Mouse (Mus musculus): ENCODE measurements around the gene Fcho2. TPM values are rescaled to one million over a fixed set of nuclear protein-coding genes. Genes with fewer than 3 reads are reported as not detected.
"Not testable (repeated sequence)": the region's sequence is repeated elsewhere in the genome, so short reads cannot be mapped to it uniquely, and the experiment has no call there.

Gene Fcho2
- 23.5 and 27.3 TPM in 2 replicates for polyA plus RNA-seq (2016; fragmentation: Nextera tagmentation; extraction: Ambion mirVana)

GRCm38 (mm10) chr13:98815147-98815785 lies at the start of gene Fcho2:
Fcho2 (minus strand) TSS chr13:98815449.
- under 1% methylated on average over 61 of the region's 61 CpGs for WGBS
- no peaks in the 10 kb centered on the region for H3K36me3 ChIP-seq
- peak; percentile 99 for DNase-seq (ENCODE audit: low spot score)

GRCm38 (mm10) chr13:98855291-98855690 lies 40.0 kb upstream of the Fcho2 start:
- H3K27me3 ChIP-seq (ENCODE audit: insufficient read depth, poor library complexity, severe bottlenecking) = no peaks in the 10 kb centered on the region
- no peaks in the 10 kb centered on the region for H3K9me3 ChIP-seq
- H3K4me3 ChIP-seq = no peak overlapping the region
- peaks cover 99% of the 10 kb centered on the region for H3K36me3 ChIP-seq
- H3K4me1 ChIP-seq (replicated peaks) = no peaks in the 10 kb centered on the region
- WGBS = 95% methylated on average over 8 of the region's 8 CpGs
- no peak for DNase-seq (ENCODE audit: low spot score)
- no peak overlapping the region for H3K27ac ChIP-seq

More at GRCm38 (mm10) chr13:98815147-98815785, at the start of gene Fcho2:
- Histone ChIP-seq H3K4me1 (replicated peaks) (peaks cover 31% of the 10 kb centered on the region), H3K27me3 (ENCODE audit: insufficient read depth, poor library complexity, severe bottlenecking) (no peaks in the 10 kb centered on the region), H3K9me3 (no peaks in the 10 kb centered on the region), H3K4me3 (peak within 1 kb of the TSS; percentile 91), H3K27ac (peak within 1 kb of the TSS; percentile 99)

- H3K9me3 ChIP-seq = no peaks in the 10 kb centered on the region
- DNase-seq (ENCODE audit: low spot score) = no peak
- peaks cover 98% of the 10 kb centered on the region for H3K36me3 ChIP-seq
- H3K27ac ChIP-seq = no peak overlapping the region
- no peaks in the 10 kb centered on the region for H3K4me1 ChIP-seq (replicated peaks)
- WGBS = 97% methylated on average over 1 of the region's 1 CpGs
- no peak overlapping the region for H3K4me3 ChIP-seq
- H3K27me3 ChIP-seq (ENCODE audit: insufficient read depth, poor library complexity, severe bottlenecking) = no peaks in the 10 kb centered on the region
These were observed 30.5 kb upstream of the Fcho2 start for GRCm38 (mm10) chr13:98845794-98846193.

DNA sequence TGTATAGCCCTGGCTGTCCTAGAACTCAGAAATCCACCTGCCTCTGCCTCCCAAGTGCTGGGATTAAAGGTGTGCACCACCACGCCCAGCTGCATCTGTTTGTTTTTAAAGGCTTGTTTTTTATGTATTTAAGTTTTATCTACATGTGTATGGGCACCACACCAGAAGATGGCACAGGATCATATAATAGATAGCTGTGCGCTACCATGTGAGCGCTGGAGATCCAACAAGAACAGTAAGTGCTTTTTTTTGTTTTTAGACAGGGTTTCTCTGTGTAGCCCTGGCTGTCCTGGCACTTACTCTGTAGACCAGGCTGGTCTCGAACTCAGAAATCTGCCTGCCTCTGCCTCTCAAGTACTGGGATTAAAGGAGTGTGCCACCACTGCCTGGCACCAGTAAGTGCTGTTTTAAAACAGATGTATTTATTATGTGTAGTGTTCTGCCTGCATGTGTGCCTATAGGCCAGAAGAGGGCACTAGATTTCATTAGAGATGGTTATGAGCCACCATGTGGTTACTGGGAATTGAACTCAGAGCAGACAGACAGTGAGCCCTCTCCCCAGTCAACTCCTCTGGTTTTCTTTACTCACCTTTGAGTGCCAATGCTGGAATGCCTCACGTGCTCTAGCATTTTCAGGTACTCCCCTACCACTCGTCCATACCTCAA lies 21.3 kb upstream of the Fcho2 start:
- Histone ChIP-seq H3K4me3 (no peak overlapping the region), H3K4me1 (replicated peaks) (no peaks in the 10 kb centered on the region), H3K9me3 (no peaks in the 10 kb centered on the region), H3K27ac (no peak overlapping the region), H3K27me3 (ENCODE audit: insufficient read depth, poor library complexity, severe bottlenecking) (no peaks in the 10 kb centered on the region), H3K36me3 (peaks cover 51% of the 10 kb centered on the region)
- no peak for DNase-seq (ENCODE audit: low spot score)
- 82% methylated on average over 6 of the region's 6 CpGs for WGBS

GRCm38 (mm10) chr13:98835740-98836139 lies 20.5 kb upstream of the Fcho2 start:
- H3K27me3 ChIP-seq (ENCODE audit: insufficient read depth, poor library complexity, severe bottlenecking) = no peaks in the 10 kb centered on the region
- H3K36me3 ChIP-seq = peaks cover 43% of the 10 kb centered on the region
- H3K4me1 ChIP-seq (replicated peaks) = no peaks in the 10 kb centered on the region
- no peak for DNase-seq (ENCODE audit: low spot score)
- H3K9me3 ChIP-seq = no peaks in the 10 kb centered on the region
- no peak overlapping the region for H3K27ac ChIP-seq
- H3K4me3 ChIP-seq = no peak overlapping the region
- 95% methylated on average over 5 of the region's 5 CpGs for WGBS

- Histone ChIP-seq H3K27ac (0 out of 2 replicates have a peak overlapping the region, but pooled peaks have one; percentile 0), H3K27me3 (ENCODE audit: insufficient read depth, poor library complexity, severe bottlenecking) (no peaks in the 10 kb centered on the region), H3K4me3 (no peak overlapping the region), H3K9me3 (no peaks in the 10 kb centered on the region), H3K36me3 (peaks cover 33% of the 10 kb centered on the region), H3K4me1 (replicated peaks) (no peaks in the 10 kb centered on the region)
- WGBS = 84% methylated on average over 3 of the region's 3 CpGs
- no peak for DNase-seq (ENCODE audit: low spot score)
These were observed 19.5 kb upstream of the Fcho2 start for GRCm38 (mm10) chr13:98834723-98835122.

DNA sequence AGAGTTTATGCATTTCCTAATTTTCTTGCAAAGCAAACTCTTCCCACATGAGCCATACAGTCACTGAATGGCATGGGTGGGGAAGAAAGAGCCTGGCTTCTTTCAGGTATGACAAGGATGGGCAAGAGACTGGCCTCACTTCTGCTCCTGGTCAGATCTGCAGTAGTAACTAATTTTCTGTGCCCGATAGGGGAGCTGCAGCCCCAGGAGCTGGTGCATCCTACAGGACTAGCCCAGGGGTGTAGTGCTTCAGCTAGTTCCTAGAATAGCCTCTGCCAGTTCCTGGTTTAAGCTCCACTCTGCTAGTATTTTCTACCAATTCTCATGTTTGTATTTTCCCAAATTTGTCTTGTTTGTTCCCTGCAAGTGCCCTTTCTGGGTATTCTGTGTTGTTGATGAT lies 18.9 kb upstream of the Fcho2 start:
- Histone ChIP-seq H3K27ac (no peak overlapping the region), H3K36me3 (peaks cover 28% of the 10 kb centered on the region), H3K4me1 (replicated peaks) (no peaks in the 10 kb centered on the region), H3K27me3 (ENCODE audit: insufficient read depth, poor library complexity, severe bottlenecking) (no peaks in the 10 kb centered on the region), H3K9me3 (no peaks in the 10 kb centered on the region), H3K4me3 (no peak overlapping the region)
- WGBS = 57% methylated on average over 1 of the region's 1 CpGs
- DNase-seq (ENCODE audit: low spot score) = no peak

DNA sequence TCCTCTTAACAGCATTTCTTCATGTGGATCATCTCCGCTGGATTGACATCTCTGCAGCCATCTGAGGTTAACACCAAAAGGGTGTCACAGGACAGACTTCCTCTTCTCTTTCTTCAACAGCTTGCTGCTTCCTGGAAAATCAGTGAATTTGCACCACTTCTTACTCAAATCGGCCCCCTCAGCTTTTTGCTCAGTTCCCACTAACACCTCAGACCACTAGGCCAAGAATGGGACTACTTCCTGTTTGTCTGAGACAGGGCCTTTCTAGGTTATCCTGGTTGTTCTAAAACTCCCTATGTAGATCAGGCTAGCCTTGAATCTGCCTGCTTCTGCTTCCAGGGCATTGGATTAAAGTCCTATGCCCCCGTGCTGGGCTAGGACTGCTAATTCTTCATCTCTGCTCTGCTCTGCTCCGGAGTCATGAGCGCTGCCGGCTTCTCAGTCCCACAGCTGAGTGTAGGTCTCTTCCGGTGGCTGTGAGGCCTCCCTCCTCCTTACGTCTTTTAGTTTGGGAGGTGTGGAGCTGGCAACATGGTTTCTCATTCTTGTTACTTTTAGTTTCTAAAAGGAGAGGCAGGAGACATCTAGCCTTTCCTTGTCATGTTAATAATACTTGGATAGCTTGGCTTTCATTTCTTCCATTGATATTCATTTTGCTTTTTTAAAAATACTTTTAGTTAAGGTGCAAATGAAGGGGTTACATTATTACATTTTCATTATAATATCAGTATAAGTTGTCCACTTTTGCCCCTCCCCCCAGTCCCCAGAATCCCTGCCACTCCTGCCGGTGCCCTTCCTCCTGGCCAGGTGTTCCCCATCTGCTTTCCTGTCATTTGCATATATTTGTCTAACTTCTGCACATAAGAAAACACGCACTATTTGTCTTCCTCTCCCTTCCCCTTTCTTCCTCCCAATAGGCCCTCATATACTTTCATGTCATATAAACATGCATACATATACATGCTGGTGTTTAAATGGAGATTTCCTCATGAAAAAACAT lies 17.5 kb upstream of the Fcho2 start:
- Histone ChIP-seq H3K27me3 (ENCODE audit: insufficient read depth, poor library complexity, severe bottlenecking) (no peaks in the 10 kb centered on the region), H3K27ac (no peak overlapping the region), H3K4me3 (no peak overlapping the region), H3K9me3 (no peaks in the 10 kb centered on the region), H3K4me1 (replicated peaks) (no peaks in the 10 kb centered on the region), H3K36me3 (peaks cover 13% of the 10 kb centered on the region; the same call in 1 of the 2 replicates)
- 86% methylated on average over 10 of the region's 10 CpGs for WGBS
- no peak for DNase-seq (ENCODE audit: low spot score)

GRCm38 (mm10) chr13:98829026-98829425 lies 13.8 kb upstream of the Fcho2 start:
- H3K4me1 ChIP-seq (replicated peaks); H3K36me3 ChIP-seq; H3K4me3 ChIP-seq; H3K27ac ChIP-seq; H3K27me3 ChIP-seq (ENCODE audit: insufficient read depth, poor library complexity, severe bottlenecking); H3K9me3 ChIP-seq; DNase-seq (ENCODE audit: low spot score): not testable (repeated sequence)
- 97% methylated on average over 6 of the region's 6 CpGs for WGBS

DNA sequence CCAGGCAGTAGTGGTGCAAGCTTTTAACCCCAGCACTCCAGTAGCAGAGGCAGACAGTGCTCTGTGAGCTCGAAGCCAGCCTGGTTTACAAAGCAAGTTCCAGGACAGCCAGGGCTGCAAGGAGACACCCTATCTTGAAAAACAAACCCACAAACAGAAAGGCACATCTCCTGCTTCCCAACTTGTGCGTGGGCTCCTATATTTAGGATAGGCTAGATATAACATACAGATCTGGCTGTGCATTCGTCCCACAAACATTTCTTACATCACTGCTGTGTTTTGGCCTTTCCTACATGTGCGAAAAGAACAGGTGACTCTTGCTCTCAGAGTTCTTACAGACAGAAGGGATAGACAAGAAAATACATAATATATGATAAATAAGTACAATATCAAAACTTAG lies 10.3 kb upstream of the Fcho2 start:
- Histone ChIP-seq H3K4me1 (replicated peaks) (no peaks in the 10 kb centered on the region), H3K27ac (no peak overlapping the region), H3K9me3 (no peaks in the 10 kb centered on the region), H3K4me3 (no peak overlapping the region), H3K27me3 (ENCODE audit: insufficient read depth, poor library complexity, severe bottlenecking) (no peaks in the 10 kb centered on the region), H3K36me3 (no peaks in the 10 kb centered on the region)
- no peak for DNase-seq (ENCODE audit: low spot score)
- 91% methylated on average over 4 of the region's 4 CpGs for WGBS

DNA sequence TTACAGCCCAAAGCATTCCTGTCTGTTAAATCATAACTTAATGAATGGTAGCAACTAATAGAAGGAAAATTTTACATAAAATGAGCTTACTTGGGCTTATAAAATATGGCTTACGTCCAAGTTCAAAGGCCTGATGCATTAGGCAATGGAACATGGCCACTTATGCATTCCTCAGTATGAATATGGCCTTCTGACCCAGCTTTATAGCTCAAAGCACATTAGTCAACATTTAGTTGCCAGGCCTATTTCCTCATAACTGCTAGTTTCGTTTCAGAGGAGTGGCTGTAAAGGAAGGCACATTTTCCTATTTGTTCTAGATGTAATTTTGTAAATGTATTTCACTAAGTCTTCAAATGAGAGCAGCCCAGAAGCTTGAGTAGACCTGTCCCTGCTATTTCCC lies 3.8 kb upstream of the Fcho2 start:
- no peak overlapping the region for H3K27ac ChIP-seq
- WGBS = 84% methylated on average over 2 of the region's 2 CpGs

GRCm38 (mm10) chr13:98818205-98818604 lies 3.0 kb upstream of the Fcho2 start:
- no peak for DNase-seq (ENCODE audit: low spot score)
- peaks cover 25% of the 10 kb centered on the region; the same call in 1 of the 2 replicates for H3K4me1 ChIP-seq (replicated peaks)
- no peaks in the 10 kb centered on the region for H3K9me3 ChIP-seq
- H3K27me3 ChIP-seq (ENCODE audit: insufficient read depth, poor library complexity, severe bottlenecking) = no peaks in the 10 kb centered on the region
- no peak overlapping the region for H3K27ac ChIP-seq
- WGBS = 77% methylated on average over 4 of the region's 4 CpGs
- H3K4me3 ChIP-seq = no peak overlapping the region
- H3K36me3 ChIP-seq = no peaks in the 10 kb centered on the region

More for the DNA sequence above, 3.8 kb upstream of the Fcho2 start:
- Histone ChIP-seq H3K4me3 (no peak overlapping the region), H3K27me3 (ENCODE audit: insufficient read depth, poor library complexity, severe bottlenecking) (no peaks in the 10 kb centered on the region), H3K9me3 (no peaks in the 10 kb centered on the region), H3K4me1 (replicated peaks) (peaks cover 17% of the 10 kb centered on the region; the same call in 1 of the 2 replicates), H3K36me3 (no peaks in the 10 kb centered on the region)
- no peak for DNase-seq (ENCODE audit: low spot score)

All from hindbrain, embryonic 10.5 days (tissue).